Comparison of ENCODE assay signal across 17 mouse cellular contexts in the genomic region with DNA sequence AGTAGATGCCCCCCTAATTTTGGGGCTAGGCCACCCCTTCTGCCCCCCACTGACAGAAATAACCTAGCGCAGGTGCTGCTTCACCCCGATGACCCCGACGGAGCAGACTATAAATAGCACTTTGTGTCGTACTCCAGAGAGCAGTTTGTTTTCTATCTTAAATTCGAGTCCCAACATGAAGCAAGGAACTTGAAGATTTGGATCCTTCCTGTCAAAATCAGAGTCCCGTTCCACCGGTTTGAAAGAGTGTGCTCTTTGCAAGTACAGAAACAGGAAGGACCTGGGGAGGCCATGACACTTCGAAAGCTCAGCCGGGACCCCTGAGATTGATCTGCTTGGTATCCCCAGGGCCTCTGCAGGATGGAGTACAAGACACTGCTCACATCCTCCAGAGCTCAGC. TPM values are rescaled to one million over a fixed set of nuclear protein-coding genes. Genes with fewer than 3 reads are reported as not detected.
DNase-seq lines count a peak whose midpoint lies in the region; ATAC-seq and TF ChIP-seq lines count a peak whose summit lies in the region.
"Had no signal": no experiment of that assay in that cellular context is flagged by ENCODE, and none has a peak within 500 bp of the region (broad histone marks: within the 10 kb centered on the region; RNA-seq: fewer than 3 reads in every experiment).

No protein-coding gene starts in this region.

- H3K4me3 ChIP-seq in gastrocnemius, adult 2 months, result no peak overlapping the region
- no peak overlapping the region for H3K4me3 ChIP-seq in limb, embryonic 13.5 days
- no peak overlapping the region for H3K4me3 ChIP-seq in limb, embryonic 10.5 days
- H3K4me3 ChIP-seq in embryonic facial prominence, embryonic 10.5 days, result no peak overlapping the region
- H3K4me3 ChIP-seq in limb, embryonic 15.5 days, result no peak overlapping the region
- no peak overlapping the region for H3K4me3 ChIP-seq in kidney, embryonic 16.5 days (ENCODE audit: low read length)
- H3K4me3 ChIP-seq: forebrain, embryonic 13.5 days; liver, embryonic 12.5 days had no signal

- H3K4me1 ChIP-seq in limb, embryonic 13.5 days, result peaks cover 33% of the 10 kb centered on the region
- H3K4me1 ChIP-seq in limb, embryonic 10.5 days, result peaks cover 34% of the 10 kb centered on the region
- H3K4me1 ChIP-seq in embryonic facial prominence, embryonic 10.5 days, result peaks cover 45% of the 10 kb centered on the region
- H3K4me1 ChIP-seq in limb, embryonic 15.5 days, result peaks cover 31% of the 10 kb centered on the region
- H3K4me1 ChIP-seq in kidney, embryonic 16.5 days (ENCODE audit: insufficient read depth, low read length), result peaks cover 20% of the 10 kb centered on the region
- H3K4me1 ChIP-seq: liver, embryonic 12.5 days had no signal

- 0 out of 2 replicates have a peak overlapping the region, but pooled peaks have one; percentile 20 for H3K27ac ChIP-seq in gastrocnemius, adult 2 months
- 0 out of 2 replicates have a peak overlapping the region, but pooled peaks have one; percentile 15 for H3K27ac ChIP-seq in limb, embryonic 13.5 days
- no peak overlapping the region for H3K27ac ChIP-seq in limb, embryonic 10.5 days
- peak overlapping the region; percentile 48; the same call in 1 of the 2 replicates for H3K27ac ChIP-seq in embryonic facial prominence, embryonic 10.5 days (replicated peaks)
- peak overlapping the region; percentile 62; the same call in 1 of the 2 replicates for H3K27ac ChIP-seq in limb, embryonic 15.5 days
- no peak overlapping the region for H3K27ac ChIP-seq in kidney, embryonic 16.5 days (ENCODE audit: low read length)
- H3K27ac ChIP-seq: forebrain, embryonic 13.5 days; hindbrain, postnatal 0 days; liver, embryonic 12.5 days had no signal

- no peak overlapping the region for H3K9ac ChIP-seq in limb, embryonic 13.5 days
- no peak overlapping the region for H3K9ac ChIP-seq in limb, embryonic 15.5 days
- no peak overlapping the region for H3K9ac ChIP-seq in kidney, embryonic 16.5 days (replicated peaks; ENCODE audit: low read length)
- H3K9ac ChIP-seq: forebrain, embryonic 13.5 days; liver, embryonic 12.5 days; lung, embryonic 14.5 days had no signal

- TF ChIP-seq CTCF in gastrocnemius, adult 2 months (IDR thresholded peaks at IDR 0.05), result no peak

- no peaks in the 10 kb centered on the region for H3K9me3 ChIP-seq in limb, embryonic 13.5 days
- no peaks in the 10 kb centered on the region for H3K9me3 ChIP-seq in limb, embryonic 10.5 days (replicated peaks)
- H3K9me3 ChIP-seq in embryonic facial prominence, embryonic 10.5 days, result no peaks in the 10 kb centered on the region
- no peaks in the 10 kb centered on the region for H3K9me3 ChIP-seq in limb, embryonic 15.5 days
- no peaks in the 10 kb centered on the region for H3K9me3 ChIP-seq in kidney, embryonic 16.5 days (ENCODE audit: low read length)
- H3K9me3 ChIP-seq: forebrain, embryonic 13.5 days; liver, embryonic 12.5 days had no signal

- no peaks in the 10 kb centered on the region for H3K27me3 ChIP-seq in limb, embryonic 13.5 days
- H3K27me3 ChIP-seq in limb, embryonic 10.5 days (ENCODE audit: low read depth, poor library complexity, severe bottlenecking), result no peaks in the 10 kb centered on the region
- no peaks in the 10 kb centered on the region for H3K27me3 ChIP-seq in embryonic facial prominence, embryonic 10.5 days (replicated peaks; ENCODE audit: low read depth, poor library complexity, severe bottlenecking)
- H3K27me3 ChIP-seq in limb, embryonic 15.5 days, result no peaks in the 10 kb centered on the region
- H3K27me3 ChIP-seq in kidney, embryonic 16.5 days (ENCODE audit: insufficient read depth, low read length), result no peaks in the 10 kb centered on the region
- H3K27me3 ChIP-seq: liver, embryonic 12.5 days had no signal

- H3K36me3 ChIP-seq in limb, embryonic 13.5 days, result no peaks in the 10 kb centered on the region
- H3K36me3 ChIP-seq in limb, embryonic 10.5 days, result no peaks in the 10 kb centered on the region
- H3K36me3 ChIP-seq in embryonic facial prominence, embryonic 10.5 days (replicated peaks), result no peaks in the 10 kb centered on the region
- H3K36me3 ChIP-seq in limb, embryonic 15.5 days, result no peaks in the 10 kb centered on the region
- H3K36me3 ChIP-seq in kidney, embryonic 16.5 days (ENCODE audit: insufficient read depth, low read length), result no peaks in the 10 kb centered on the region
- H3K36me3 ChIP-seq: liver, embryonic 12.5 days had no signal

- intact Hi-C loops in gastrocnemius, adult 2 months (cut with DNase I), result no loop called here

- no peak for ATAC-seq in limb, embryonic 13.5 days (ENCODE audit: low FRiP score, low read depth)
- ATAC-seq in limb, embryonic 15.5 days (ENCODE audit: insufficient number of reproducible peaks, low FRiP score, low TSS enrichment, low read depth), result no peak
- no peak for ATAC-seq in kidney, embryonic 16.5 days (ENCODE audit: low FRiP score, low TSS enrichment)
- ATAC-seq: hindbrain, postnatal 0 days; liver, embryonic 12.5 days had no signal

- 67% methylated on average over 10 of the region's 10 CpGs for WGBS in limb, embryonic 13.5 days
- 77% methylated on average over 10 of the region's 10 CpGs for WGBS in limb, embryonic 10.5 days
- 63% methylated on average over 10 of the region's 10 CpGs for WGBS in embryonic facial prominence, embryonic 10.5 days
- 58% methylated on average over 10 of the region's 10 CpGs for WGBS in limb, embryonic 15.5 days
- 44% methylated on average over 10 of the region's 10 CpGs for WGBS in kidney, embryonic 16.5 days

- DNase-seq in gastrocnemius, adult 2 months, result no peak
- no peak for DNase-seq in gastrocnemius, adult 18-20 months (ENCODE audit: low spot score)
- DNase-seq in limb, embryonic 10.5 days (ENCODE audit: low spot score), result no peak
- DNase-seq in embryonic facial prominence, embryonic 10.5 days (ENCODE audit: low spot score), result peak; percentile 32
- DNase-seq in adrenal gland, postnatal 14 days, result no peak
- DNase-seq: adrenal gland, postnatal 10 days; cerebellum, adult 11-12 months; cerebellum, postnatal 25 days; kidney, adult 11 months had no signal

- H3K4me2 ChIP-seq in limb, embryonic 13.5 days (replicated peaks), result peak overlapping the region; percentile 12
- H3K4me2 ChIP-seq in limb, embryonic 15.5 days, result no peak overlapping the region
- H3K4me2 ChIP-seq in kidney, embryonic 16.5 days (replicated peaks; ENCODE audit: low read depth, low read length), result no peak overlapping the region
- H3K4me2 ChIP-seq: forebrain, embryonic 13.5 days; liver, embryonic 12.5 days; lung, embryonic 14.5 days had no signal

RNA-seq across cellular contexts. Expression of a gene that starts 33.8 kb away (rescaled TPM):
- total RNA-seq in gastrocnemius, adult 2 months (2021), result under 1 TPM in 1 of 2 experiments, not detected in 1; 0.11 TPM
- total RNA-seq in gastrocnemius, adult 18-20 months (2021), result under 1 TPM in 1 of 2 experiments, not detected in 1; 0.14 TPM
- 1.4 and 1.7 TPM in 2 replicates for polyA plus RNA-seq in limb, embryonic 13.5 days (2015; fragmentation: Nextera tagmentation; extraction: Ambion mirVana)
- polyA plus RNA-seq in limb, embryonic 10.5 days (2016; fragmentation: Nextera tagmentation; extraction: Ambion mirVana), result 1.8 and 2.3 TPM in 2 replicates
- 0.38 and 0.57 TPM in 2 replicates for polyA plus RNA-seq in embryonic facial prominence, embryonic 10.5 days (2016; fragmentation: Nextera tagmentation; extraction: Ambion mirVana)
- 2.6 and 3.4 TPM in 2 replicates for polyA plus RNA-seq in limb, embryonic 15.5 days (2015; fragmentation: Nextera tagmentation; extraction: Ambion mirVana)
- total RNA-seq in adrenal gland, postnatal 14 days (2021), result 0.11 and 0.23 TPM in 2 replicates
- 0.40 and 0.45 TPM in 2 replicates for polyA plus RNA-seq in kidney, embryonic 16.5 days (2015; fragmentation: Nextera tagmentation; extraction: Ambion mirVana)
- total RNA-seq: megakaryocyte, adult 5-6 weeks had no signal

Comparison
In these comparisons a context has a peak if more than half of its experiments do, and no peak if none do; other contexts are left out.
1. H3K27ac ChIP-seq: peak in gastrocnemius, adult 2 months (single experiment), limb, embryonic 13.5 days (single experiment), embryonic facial prominence, embryonic 10.5 days (single experiment) and limb, embryonic 15.5 days (single experiment); none in limb, embryonic 10.5 days (single experiment) and kidney, embryonic 16.5 days (single experiment).